Mouse (Mus musculus) retina, adult 2 months (tissue): Measurements from ENCODE around the gene Serac1.
"Not testable (repeated sequence)": the region's sequence is repeated elsewhere in the genome, so short reads cannot be mapped to it uniquely, and the experiment has no call there.

Source experiments
- DNase-seq: peaks from one replicate; pipeline ENCODE4 v3.0.0-alpha.2; 2012; ENCODE audit warnings: low read depth, low spot score

The Serac1 gene

GRCm38 (mm10) chr17:6066021-6066420 lies 13.5 kb downstream of the Serac1 start:
- DNase-seq: no peak

GRCm38 (mm10) chr17:6063532-6063931 lies 16.0 kb downstream of the Serac1 start:
- no peak for DNase-seq

GRCm38 (mm10) chr17:6062793-6063192 lies 16.7 kb downstream of the Serac1 start:
- no peak for DNase-seq

GRCm38 (mm10) chr17:6054934-6055355 lies 24.6 kb downstream of the Serac1 start:
- peak; percentile 30 for DNase-seq

GRCm38 (mm10) chr17:6052801-6053200 lies 26.7 kb downstream of the Serac1 start:
- DNase-seq: no peak

- no peak for DNase-seq
Observed at GRCm38 (mm10) chr17:6037507-6037906, 42.0 kb downstream of the Serac1 start.

- no peak for DNase-seq
Observed at GRCm38 (mm10) chr17:6036872-6037271, 42.7 kb downstream of the Serac1 start.

GRCm38 (mm10) chr17:6036458-6036857 lies 43.1 kb downstream of the Serac1 start:
- DNase-seq: no peak

- DNase-seq: no peak
Observed at GRCm38 (mm10) chr17:6035661-6036060, 43.9 kb downstream of the Serac1 start.

GRCm38 (mm10) chr17:6025831-6026230 lies 53.7 kb downstream of the Serac1 start:
- DNase-seq: no peak

GRCm38 (mm10) chr17:6021374-6021789 lies 58.2 kb downstream of the Serac1 start:
- DNase-seq: not testable (repeated sequence)

GRCm38 (mm10) chr17:6020636-6021035 lies 58.9 kb downstream of the Serac1 start:
- DNase-seq: no peak

GRCm38 (mm10) chr17:6019776-6020175 lies 59.8 kb downstream of the Serac1 start:
- DNase-seq: no peak

GRCm38 (mm10) chr17:6018348-6018747 lies 61.2 kb downstream of the Serac1 start:
- no peak for DNase-seq

- DNase-seq: no peak
Observed at GRCm38 (mm10) chr17:6017268-6017667, 62.3 kb downstream of the Serac1 start.

GRCm38 (mm10) chr17:6016213-6016780 lies 63.2 kb downstream of the Serac1 start:
- DNase-seq: no peak

GRCm38 (mm10) chr17:6014985-6015384 lies 64.6 kb downstream of the Serac1 start:
- DNase-seq: no peak

GRCm38 (mm10) chr17:6013079-6013478 lies 66.5 kb downstream of the Serac1 start:
- no peak for DNase-seq

GRCm38 (mm10) chr17:6009606-6010005 lies 69.9 kb downstream of the Serac1 start:
- no peak for DNase-seq

GRCm38 (mm10) chr17:6008590-6008989 lies 71.0 kb downstream of the Serac1 start:
- no peak for DNase-seq

- DNase-seq: no peak
Observed at GRCm38 (mm10) chr17:6007902-6008301, 71.6 kb downstream of the Serac1 start.

- DNase-seq: no peak
Observed at GRCm38 (mm10) chr17:6007101-6007780, 72.3 kb downstream of the Serac1 start.
